Mouse (Mus musculus): ENCODE measurements at regions not wholly inside any gene's neighbourhood (a gene's known extent, or its start where the extent isn't known, plus 50 kb on each side); places are given as distances from the start of the nearest gene placed in this dataset.
"Not testable (repeated sequence)": the region's sequence is repeated elsewhere in the genome, so short reads cannot be mapped to it uniquely, and the experiment has no call there.

DNA sequence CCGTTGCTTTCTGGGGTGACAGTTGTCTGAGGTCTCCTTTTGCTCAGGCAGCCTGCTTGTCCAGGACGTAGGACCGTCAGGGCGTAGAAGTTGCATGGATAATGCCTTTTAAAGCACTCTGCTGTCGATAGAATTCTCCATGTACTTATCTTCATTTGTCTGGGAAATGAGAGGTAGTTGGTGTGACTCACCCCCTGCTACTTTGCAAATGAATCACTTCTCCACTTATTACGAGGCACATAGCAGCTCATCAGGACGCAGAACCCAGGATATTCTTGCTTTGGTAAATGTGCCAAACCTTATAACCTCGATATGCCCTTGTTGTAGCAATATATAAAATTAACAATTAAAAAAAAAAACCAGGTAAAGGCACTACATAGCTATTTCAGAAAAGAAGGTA, 159.7 kb upstream of the Smlr1 start:
- no peak for DNase-seq

- DNase-seq = peak; percentile 40 to 67
These were observed 145.2 kb upstream of the Smlr1 start for GRCm38 (mm10) chr10:25681243-25681642.

DNA sequence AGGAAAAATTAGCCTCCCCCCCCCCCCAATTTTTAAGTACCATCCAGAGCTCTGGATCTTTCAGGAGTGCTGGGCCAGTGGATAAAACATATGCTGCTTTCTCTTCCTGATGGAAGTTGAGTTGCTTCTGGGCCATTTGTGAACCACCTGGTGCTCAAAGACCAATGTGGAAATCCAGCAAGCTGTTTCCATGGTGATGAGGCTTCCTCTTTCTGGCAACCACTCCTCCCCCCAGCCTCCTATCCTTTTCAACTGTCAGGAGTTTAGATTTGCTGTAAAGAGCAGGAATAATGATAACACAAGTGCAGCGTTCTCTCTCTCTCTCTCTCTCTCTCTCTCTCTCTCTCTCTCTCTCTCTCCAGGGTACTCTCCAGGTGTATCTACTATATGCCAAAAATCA, 141.8 kb upstream of the Smlr1 start:
- no peak for DNase-seq

DNA sequence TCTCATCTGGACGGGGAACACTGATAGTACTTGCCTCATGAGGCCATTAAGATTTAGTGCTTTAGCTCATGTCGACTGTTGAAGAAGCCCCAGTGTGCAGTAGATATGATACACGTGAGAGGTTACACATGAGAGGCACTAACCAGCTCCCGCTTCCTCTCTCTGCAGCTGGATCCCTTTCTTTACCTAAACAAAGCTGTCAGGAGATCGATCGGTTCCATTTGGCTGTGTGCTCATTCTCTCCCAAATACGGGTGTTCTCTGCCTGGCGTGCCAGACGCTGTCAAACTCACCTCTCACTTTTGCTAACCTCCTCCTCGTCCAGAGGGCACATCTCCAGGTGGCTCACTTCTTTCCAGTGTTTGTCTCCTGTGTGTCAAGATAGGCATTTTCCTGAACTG, 139.3 kb upstream of the Smlr1 start:
- DNase-seq = no peak

- no peak for DNase-seq
These were observed 134.0 kb upstream of the Smlr1 start for GRCm38 (mm10) chr10:25670061-25670460.

DNA sequence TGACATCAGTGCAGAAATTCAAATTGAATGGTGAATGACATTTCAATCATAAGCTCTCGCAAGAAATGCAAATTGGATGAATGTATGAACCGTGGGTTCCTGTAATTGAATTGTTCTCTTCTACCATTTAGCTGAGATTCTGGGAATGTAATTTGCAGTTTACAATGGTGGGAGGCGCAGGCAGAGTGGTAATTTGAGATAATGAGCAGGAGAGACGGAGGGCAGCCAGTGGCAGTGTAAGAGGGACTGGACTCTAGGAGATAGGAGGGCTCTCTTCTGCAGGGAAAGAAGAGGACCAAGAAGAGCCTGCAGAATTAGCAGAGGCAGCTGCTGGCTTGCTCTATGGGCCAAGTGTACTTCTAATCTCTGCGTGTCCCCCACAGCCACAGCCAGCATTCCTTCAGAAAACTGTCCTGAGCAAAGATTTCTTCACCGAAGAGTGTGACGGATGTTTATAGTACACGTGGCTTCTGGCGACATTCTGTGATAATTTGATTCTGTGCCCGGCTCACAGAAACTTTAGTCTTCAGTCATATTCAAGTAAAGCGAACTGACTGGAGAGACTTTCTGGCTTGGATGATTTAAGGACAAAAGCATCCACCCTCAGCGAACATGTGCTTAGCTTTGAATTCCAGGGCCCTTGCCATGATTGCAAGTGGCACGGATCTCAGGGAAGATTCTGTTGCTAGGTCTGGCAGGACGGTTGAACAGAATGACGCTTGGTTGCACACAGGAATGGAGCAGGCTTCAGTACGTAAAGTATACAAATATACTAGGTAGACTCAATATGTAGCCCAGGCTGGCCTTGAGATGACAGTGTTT, 116.9 kb upstream of the Smlr1 start:
- DNase-seq = no peak

GRCm38 (mm10) chr10:25647740-25648139, 111.7 kb upstream of the Smlr1 start:
- DNase-seq = no peak

DNA sequence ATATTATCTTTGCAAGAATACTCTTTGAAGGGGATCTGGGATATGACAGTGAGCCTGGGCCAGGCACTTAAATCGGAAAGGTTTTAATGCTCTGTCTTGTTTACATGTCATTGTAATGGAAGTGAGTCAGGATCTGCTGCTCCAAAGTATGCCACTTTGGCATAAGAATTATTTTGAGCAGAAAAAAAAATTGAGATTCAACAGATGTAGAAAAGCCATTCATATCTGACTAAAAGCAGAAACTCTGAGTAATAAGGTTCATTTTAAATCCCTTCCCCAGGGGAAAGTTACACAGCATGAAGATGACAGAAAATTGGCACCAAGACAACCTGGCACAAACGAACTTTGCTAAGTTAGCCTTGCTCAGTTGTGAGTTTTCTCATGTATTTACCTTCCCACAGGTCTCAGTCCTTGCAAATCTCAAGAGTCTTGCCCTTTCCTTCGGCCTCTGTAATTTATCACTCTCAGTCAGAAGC, 107.5 kb upstream of the Smlr1 start:
- no peak for DNase-seq

- DNase-seq = no peak
These were observed 106.1 kb upstream of the Smlr1 start for GRCm38 (mm10) chr10:25642079-25642696.

DNA sequence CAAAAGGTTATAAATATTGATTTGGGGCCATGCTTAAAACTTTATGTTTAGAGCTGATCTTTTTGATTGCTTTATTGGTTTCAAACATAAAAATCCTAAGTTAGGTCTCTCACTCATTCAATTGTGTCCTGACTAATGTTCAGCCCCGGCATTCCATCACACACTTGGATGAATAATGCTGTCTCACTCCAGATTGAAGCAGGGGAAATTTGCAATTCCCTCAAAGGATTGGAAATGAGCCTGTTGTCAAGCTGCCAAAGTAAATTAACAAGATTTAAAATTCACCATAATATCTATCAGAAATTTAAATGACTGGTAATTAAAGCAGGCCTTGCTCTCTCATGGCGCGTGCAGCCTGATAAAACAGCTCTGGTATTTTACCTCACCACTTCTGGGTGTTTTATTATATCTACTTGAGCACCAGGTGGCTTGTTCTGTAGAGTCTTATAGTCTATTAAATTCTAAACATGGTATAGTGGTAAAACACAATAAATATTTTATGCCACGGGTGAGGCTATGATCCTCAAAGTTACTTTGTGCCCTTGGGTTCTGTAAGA, 97.1 kb upstream of the Smlr1 start:
- no peak for DNase-seq

GRCm38 (mm10) chr10:25632306-25632705, 96.2 kb upstream of the Smlr1 start:
- no peak for DNase-seq

- DNase-seq = no peak
These were observed 86.5 kb upstream of the Smlr1 start for GRCm38 (mm10) chr10:25622585-25622984.

DNA sequence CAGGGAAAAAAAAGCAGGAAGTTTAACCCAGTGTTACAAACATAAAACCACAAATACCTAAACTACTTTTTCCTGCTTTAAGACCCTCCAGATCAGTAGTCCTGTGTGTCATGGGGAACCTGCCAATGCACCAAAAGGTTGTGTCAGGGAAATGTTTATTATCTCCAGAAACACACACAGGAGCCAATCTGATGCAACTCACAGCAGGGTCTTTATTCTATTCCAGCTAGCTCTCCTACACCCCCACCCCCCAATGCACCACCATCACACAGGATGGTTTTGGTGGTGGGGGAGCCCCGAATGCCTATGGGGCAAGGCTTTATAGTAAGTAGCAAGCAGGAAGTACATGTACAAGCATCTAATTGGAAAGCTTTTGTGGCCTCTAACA, 85.7 kb upstream of the Smlr1 start:
- DNase-seq = not testable (repeated sequence)

GRCm38 (mm10) chr10:25620939-25621746, 85.1 kb upstream of the Smlr1 start:
- peak in 1 of 2 experiments; percentile 3 for DNase-seq

- no peak for DNase-seq
These were observed 83.6 kb upstream of the Smlr1 start for GRCm38 (mm10) chr10:25619702-25620101.

- DNase-seq = no peak
These were observed 65.4 kb upstream of the Smlr1 start for GRCm38 (mm10) chr10:25601471-25601870.

DNA sequence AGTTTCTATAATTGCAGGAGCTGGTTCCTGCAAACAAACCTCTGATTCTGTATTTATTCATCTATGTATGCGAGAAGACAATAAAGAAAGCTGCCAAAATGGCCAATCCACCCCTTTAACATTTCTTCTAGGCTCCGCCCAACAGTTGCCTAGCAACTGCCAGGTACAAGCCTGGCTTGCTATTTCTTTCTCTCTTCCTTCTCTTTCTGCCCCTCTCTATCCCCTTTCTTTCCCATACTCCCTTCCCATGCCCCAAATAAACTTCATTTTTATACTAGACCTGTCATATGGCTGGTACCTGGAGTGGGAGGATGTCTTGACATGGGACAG, 53.2 kb upstream of the Smlr1 start:
- no peak for DNase-seq

DNA sequence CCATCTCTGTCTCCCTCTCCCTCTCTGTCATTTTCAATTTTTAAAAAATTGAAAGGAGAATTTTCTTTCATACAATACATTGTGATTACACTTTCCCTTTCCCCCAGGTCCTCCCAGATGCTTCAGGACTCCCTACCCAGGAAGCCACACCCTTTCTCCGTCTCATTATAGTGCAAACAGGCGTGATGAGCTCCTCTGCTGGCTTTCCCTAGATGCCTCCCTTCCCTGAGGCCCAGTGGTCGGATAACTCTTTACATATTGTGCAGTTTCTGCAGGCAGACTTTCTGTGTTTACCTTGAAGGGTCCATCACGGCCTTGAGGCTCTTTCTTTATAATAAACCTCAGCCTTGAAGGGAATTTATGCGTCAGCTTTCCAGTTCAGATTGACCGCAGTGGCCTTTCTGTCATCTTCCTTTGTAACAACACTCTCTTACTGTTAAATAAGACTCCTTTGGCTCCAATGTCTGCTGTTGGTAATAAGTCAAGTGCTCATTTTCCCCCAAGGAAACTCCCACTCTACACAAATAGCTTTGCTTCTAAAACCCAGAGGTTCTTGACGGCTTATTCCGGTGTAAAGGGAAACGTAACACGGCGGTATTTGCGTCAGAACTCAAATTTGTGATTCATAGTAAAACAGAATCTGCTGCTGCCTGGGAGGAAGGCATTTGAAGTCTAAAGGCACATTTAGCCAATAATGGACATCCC, 52.7 kb upstream of the Smlr1 start:
- DNase-seq = no peak

Measured in kidney, postnatal 25 days (tissue).